In genomic region chr14:15330155-15330554, GRCm38 (mm10) we compare ENCODE assay signal across 29 mouse cellular contexts.
"Had no signal": no experiment of that assay in that cellular context is flagged by ENCODE, and none has a peak within 500 bp of the region (broad histone marks: within the 10 kb centered on the region; RNA-seq: fewer than 3 reads in every experiment).

No protein-coding gene starts in this region.

- ATAC-seq: lung, postnatal 0 days; midbrain, embryonic 13.5 days; midbrain, embryonic 15.5 days; midbrain, embryonic 16.5 days had no signal

- H3K9me3 ChIP-seq: limb, embryonic 10.5 days; limb, embryonic 12.5 days; limb, embryonic 13.5 days; limb, embryonic 15.5 days; liver, embryonic 13.5 days; liver, embryonic 15.5 days; lung, embryonic 15.5 days; megakaryocyte, embryonic 14.5 days; midbrain, embryonic 10.5 days; midbrain, embryonic 12.5 days; midbrain, embryonic 13.5 days; midbrain, embryonic 15.5 days; neural tube, embryonic 12.5 days had no signal

- H3K36me3 ChIP-seq: limb, embryonic 10.5 days; limb, embryonic 12.5 days; limb, embryonic 13.5 days; limb, embryonic 15.5 days; liver, embryonic 13.5 days; liver, embryonic 15.5 days; lung, embryonic 15.5 days; midbrain, embryonic 10.5 days; midbrain, embryonic 12.5 days; midbrain, embryonic 13.5 days; midbrain, embryonic 15.5 days; neural tube, embryonic 12.5 days had no signal

- H3K27me3 ChIP-seq: limb, embryonic 12.5 days; limb, embryonic 13.5 days; limb, embryonic 15.5 days; liver, embryonic 13.5 days; liver, embryonic 15.5 days; lung, embryonic 15.5 days; megakaryocyte, embryonic 14.5 days; midbrain, embryonic 12.5 days; midbrain, embryonic 13.5 days; midbrain, embryonic 15.5 days; neural tube, embryonic 12.5 days had no signal

- DNase-seq: left cerebral cortex, postnatal 4 days; liver, embryonic 13.5 days; lung, adult 18-20 months; lung, adult 2 months; lung, embryonic 14.5 days; lung, postnatal 10 days; lung, postnatal 14 days; lung, postnatal 36 days; lung, postnatal 4 days; midbrain, embryonic 14.5 days had no signal

- H3K9ac ChIP-seq: limb, embryonic 12.5 days; limb, embryonic 13.5 days; limb, embryonic 15.5 days; liver, embryonic 13.5 days; liver, embryonic 14.5 days; liver, embryonic 15.5 days; lung, embryonic 14.5 days; lung, embryonic 15.5 days; midbrain, embryonic 12.5 days; midbrain, embryonic 13.5 days; midbrain, embryonic 15.5 days; neural tube, embryonic 12.5 days had no signal

- H3K27ac ChIP-seq: left cerebral cortex, adult 2 months; limb, embryonic 10.5 days; limb, embryonic 12.5 days; limb, embryonic 13.5 days; limb, embryonic 15.5 days; liver, embryonic 13.5 days; liver, embryonic 14.5 days; liver, embryonic 15.5 days; lung, embryonic 15.5 days; macrophage; midbrain, embryonic 10.5 days; midbrain, embryonic 12.5 days; midbrain, embryonic 13.5 days; midbrain, embryonic 15.5 days; neural tube, embryonic 12.5 days had no signal

- H3K4me2 ChIP-seq: limb, embryonic 12.5 days; limb, embryonic 13.5 days; limb, embryonic 15.5 days; liver, embryonic 13.5 days; liver, embryonic 15.5 days; lung, embryonic 14.5 days; lung, embryonic 15.5 days; midbrain, embryonic 11.5 days; midbrain, embryonic 12.5 days; midbrain, embryonic 13.5 days; midbrain, embryonic 15.5 days; neural tube, embryonic 12.5 days had no signal

- H3K4me1 ChIP-seq: limb, embryonic 12.5 days; limb, embryonic 13.5 days; limb, embryonic 15.5 days; liver, embryonic 13.5 days; liver, embryonic 15.5 days; lung, embryonic 15.5 days; megakaryocyte, embryonic 14.5 days; midbrain, embryonic 10.5 days; midbrain, embryonic 12.5 days; midbrain, embryonic 13.5 days; midbrain, embryonic 15.5 days; neural tube, embryonic 12.5 days had no signal

- H3K4me3 ChIP-seq: left cerebral cortex, adult 2 months; limb, embryonic 10.5 days; limb, embryonic 12.5 days; limb, embryonic 13.5 days; limb, embryonic 15.5 days; liver, embryonic 13.5 days; liver, embryonic 15.5 days; lung, embryonic 15.5 days; megakaryocyte, embryonic 14.5 days; midbrain, embryonic 10.5 days; midbrain, embryonic 12.5 days; midbrain, embryonic 13.5 days; midbrain, embryonic 15.5 days; myocyte; neural tube, embryonic 12.5 days had no signal
